Mouse (Mus musculus) kidney, embryonic 16.5 days (tissue): ENCODE data around the gene Adgrl3. TPM values are rescaled to one million over a fixed set of nuclear protein-coding genes. Genes with fewer than 3 reads are reported as not detected.

ENCODE experiments used
- ATAC-seq: fragments of 200-750 bp; cut with Nextera tagmentation; 2 replicates; pipeline ENCODE4 v1.8.0; 2017; ENCODE audit warnings: moderate TSS enrichment; ENCODE audit not compliant: low FRiP score, low TSS enrichment
- H3K27ac ChIP-seq: fragments of 300-500 bp; sonication (generic); 2 replicates; pipeline ENCODE4 v1.5.1; 2014; ENCODE audit warnings: low read length
- H3K27me3 ChIP-seq: fragments of 300-500 bp; sonication (generic); 2 replicates; pipeline ENCODE4 v1.6.1; 2014; ENCODE audit warnings: low read length, control low read depth, mixed read lengths; ENCODE audit not compliant: insufficient read depth
- H3K36me3 ChIP-seq: fragments of 300-500 bp; sonication (generic); 2 replicates; pipeline ENCODE4 v1.6.1; 2014; ENCODE audit warnings: low read length, control low read depth, mixed read lengths; ENCODE audit not compliant: insufficient read depth
- H3K4me1 ChIP-seq: fragments of 300-500 bp; sonication (generic); 2 replicates; pipeline ENCODE4 v1.6.1; 2014; ENCODE audit warnings: low read length, control low read depth, mixed read lengths; ENCODE audit not compliant: insufficient read depth
- H3K4me2 ChIP-seq: fragments of 300-500 bp; sonication (generic); replicated peaks from 2 replicates; pipeline ENCODE4 v1.6.1; 2014; ENCODE audit warnings: low read depth, low read length
- H3K4me3 ChIP-seq: fragments of 300-500 bp; sonication (generic); 2 replicates; pipeline ENCODE4 v1.5.1; 2014; ENCODE audit warnings: mild to moderate bottlenecking, low read length
- H3K9ac ChIP-seq: fragments of 300-500 bp; sonication (generic); replicated peaks from 2 replicates; pipeline ENCODE4 v1.6.1; 2014; ENCODE audit warnings: low read length
- H3K9me3 ChIP-seq: fragments of 300-500 bp; sonication (generic); 2 replicates; pipeline ENCODE4 v1.6.1; 2016; ENCODE audit warnings: low read length, control low read depth
- WGBS: fragments of 180-500 bp; shearing (Covaris S2); extraction: QIAGEN DNeasy Blood & Tissue Kit; methylation state at CpG from one replicate; pipeline ENCODE4 v1.1.7; 2014; 5-methylcytosine and 5-hydroxymethylcytosine counted together
- polyA plus RNA-seq: library from polyadenylated mRNA; unstranded; fragments of >200 nt; fragmentation: Nextera tagmentation; extraction: Ambion mirVana; gene quantifications from 2 replicates; pipeline ENCODE4 v1.2.1, GENCODE M21; 2015

Gene Adgrl3
- polyA plus RNA-seq, 1 experiment from 2014 or later = 12.7 TPM

DNA sequence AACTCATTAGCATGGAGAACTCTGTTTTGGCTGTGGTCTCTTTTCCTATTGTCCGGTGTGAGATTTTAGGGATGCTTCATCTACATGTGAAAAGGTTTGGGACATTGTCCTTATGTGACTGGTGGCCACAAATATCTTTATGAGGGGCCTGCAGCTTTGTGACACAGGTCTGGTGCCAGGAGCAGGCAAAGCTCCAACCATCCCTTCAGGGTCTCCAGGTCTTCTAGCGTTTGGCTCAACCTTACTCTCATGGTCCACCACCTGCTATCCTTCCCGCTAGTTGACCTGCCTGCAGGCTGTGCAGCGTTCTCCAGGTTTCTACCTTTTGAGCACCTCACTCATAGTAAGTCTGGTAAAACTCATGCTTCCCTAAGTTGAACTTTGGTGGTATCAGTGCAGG, 77.2 kb downstream of the Adgrl3 start:
- ATAC-seq = no peak
- 98% methylated on average over 4 of the region's 4 CpGs for WGBS
- no peaks in the 10 kb centered on the region for H3K36me3 ChIP-seq

DNA sequence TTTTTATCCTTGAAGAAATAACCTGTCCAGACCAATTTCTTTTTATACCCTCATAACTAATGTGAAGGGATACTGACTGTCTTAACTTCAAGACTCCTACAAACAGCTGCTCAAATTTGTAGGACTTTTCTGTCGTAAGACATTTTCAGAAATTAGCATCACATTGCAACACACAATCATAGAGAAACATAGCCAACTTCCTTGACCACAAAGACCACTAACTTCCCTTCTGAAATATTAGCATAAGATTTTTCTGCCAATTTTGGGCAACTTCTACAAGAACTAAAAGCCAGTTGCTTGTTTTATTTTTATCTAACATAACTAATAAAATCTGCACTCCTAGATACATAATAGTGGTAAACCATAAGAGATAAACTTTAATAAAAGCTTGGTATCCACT, 87.5 kb downstream of the Adgrl3 start:
- Histone ChIP-seq H3K36me3 (no peaks in the 10 kb centered on the region), H3K4me2 (no peak overlapping the region), H3K27me3 (no peaks in the 10 kb centered on the region), H3K9ac (no peak overlapping the region), H3K4me1 (no peaks in the 10 kb centered on the region), H3K4me3 (no peak overlapping the region), H3K9me3 (no peaks in the 10 kb centered on the region), H3K27ac (no peak overlapping the region)
- no peak for ATAC-seq
- 85% methylated on average over 1 of the region's 1 CpGs for WGBS

More for the DNA sequence above, 77.2 kb downstream of the Adgrl3 start:
- H3K4me2 ChIP-seq = no peak overlapping the region
- no peaks in the 10 kb centered on the region for H3K4me1 ChIP-seq
- H3K27me3 ChIP-seq = no peaks in the 10 kb centered on the region
- no peak overlapping the region for H3K27ac ChIP-seq
- no peak overlapping the region for H3K4me3 ChIP-seq
- no peaks in the 10 kb centered on the region for H3K9me3 ChIP-seq
- no peak overlapping the region for H3K9ac ChIP-seq

DNA sequence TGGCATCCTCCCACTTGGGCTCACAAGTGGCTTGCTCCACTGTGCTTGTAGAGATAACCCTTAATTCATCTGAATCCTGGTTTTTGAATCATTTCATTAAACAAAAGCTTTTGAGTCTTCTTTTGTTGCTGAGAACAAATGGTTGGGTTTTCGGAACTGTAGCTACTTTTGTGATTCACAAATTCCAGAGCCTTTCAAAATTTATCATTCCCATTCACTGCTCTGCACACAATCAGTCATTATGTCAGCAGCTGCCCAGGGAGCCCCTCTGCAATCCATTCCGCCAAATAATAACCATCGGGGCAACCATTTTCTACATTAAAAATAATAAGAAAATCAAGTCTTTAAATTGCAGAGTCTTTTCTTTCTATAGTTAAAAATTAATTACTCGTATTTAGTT, 104.5 kb downstream of the Adgrl3 start:
- H3K9me3 ChIP-seq = no peaks in the 10 kb centered on the region
- no peak overlapping the region for H3K27ac ChIP-seq
- no peak overlapping the region for H3K4me2 ChIP-seq
- H3K36me3 ChIP-seq = no peaks in the 10 kb centered on the region
- WGBS = 73% methylated on average over 4 of the region's 4 CpGs
- no peaks in the 10 kb centered on the region for H3K4me1 ChIP-seq
- no peak overlapping the region for H3K4me3 ChIP-seq
- H3K9ac ChIP-seq = no peak overlapping the region
- H3K27me3 ChIP-seq = no peaks in the 10 kb centered on the region
- no peak for ATAC-seq

DNA sequence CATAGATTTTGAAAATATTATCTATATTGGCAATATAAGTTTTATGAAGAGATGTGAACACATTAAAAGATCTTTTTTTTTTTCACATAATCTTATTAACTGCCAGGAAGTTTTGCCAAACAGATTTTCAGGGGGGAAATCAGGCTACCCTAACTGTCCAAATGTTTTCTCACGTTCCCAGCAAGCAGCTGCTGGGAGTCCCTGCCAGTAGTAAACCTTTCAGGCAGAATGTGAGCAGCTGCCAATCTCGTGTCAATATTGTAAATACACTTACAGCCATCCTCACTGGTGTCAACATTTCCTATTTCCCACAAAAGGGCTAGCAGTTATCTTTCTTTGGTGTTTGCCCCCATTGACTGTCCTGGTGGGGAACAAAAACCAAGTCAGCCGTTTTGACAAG, 107.7 kb downstream of the Adgrl3 start:
- Histone ChIP-seq H3K4me2 (no peak overlapping the region), H3K4me1 (no peaks in the 10 kb centered on the region), H3K36me3 (no peaks in the 10 kb centered on the region), H3K27ac (no peak overlapping the region), H3K9me3 (no peaks in the 10 kb centered on the region), H3K9ac (no peak overlapping the region), H3K4me3 (no peak overlapping the region), H3K27me3 (no peaks in the 10 kb centered on the region)
- 67% methylated on average over 3 of the region's 3 CpGs for WGBS
- no peak for ATAC-seq

DNA sequence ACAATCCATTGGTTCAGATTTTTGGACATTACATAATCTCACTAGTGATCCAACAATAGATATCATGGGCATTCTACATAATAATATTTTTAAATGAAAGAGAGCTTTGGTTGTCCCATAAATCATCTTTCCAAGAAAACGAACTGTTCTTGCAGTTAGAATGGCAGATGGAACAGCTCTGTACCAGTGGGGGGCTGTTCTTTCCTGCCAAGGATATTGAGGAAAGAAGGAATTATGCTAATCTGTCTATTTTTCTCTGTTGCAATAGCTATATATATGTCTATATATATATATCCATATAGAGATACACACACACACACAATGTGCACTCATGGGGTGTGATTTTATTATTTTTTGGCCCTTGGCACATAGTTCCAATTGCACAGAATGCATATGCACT, 116.5 kb downstream of the Adgrl3 start:
- ATAC-seq = no peak
- Histone ChIP-seq H3K27me3 (no peaks in the 10 kb centered on the region), H3K36me3 (no peaks in the 10 kb centered on the region), H3K27ac (no peak overlapping the region), H3K9ac (no peak overlapping the region), H3K4me1 (no peaks in the 10 kb centered on the region), H3K4me3 (no peak overlapping the region), H3K4me2 (no peak overlapping the region), H3K9me3 (no peaks in the 10 kb centered on the region)
- 66% methylated on average over 1 of the region's 1 CpGs for whole genome bisulfite sequencing

DNA sequence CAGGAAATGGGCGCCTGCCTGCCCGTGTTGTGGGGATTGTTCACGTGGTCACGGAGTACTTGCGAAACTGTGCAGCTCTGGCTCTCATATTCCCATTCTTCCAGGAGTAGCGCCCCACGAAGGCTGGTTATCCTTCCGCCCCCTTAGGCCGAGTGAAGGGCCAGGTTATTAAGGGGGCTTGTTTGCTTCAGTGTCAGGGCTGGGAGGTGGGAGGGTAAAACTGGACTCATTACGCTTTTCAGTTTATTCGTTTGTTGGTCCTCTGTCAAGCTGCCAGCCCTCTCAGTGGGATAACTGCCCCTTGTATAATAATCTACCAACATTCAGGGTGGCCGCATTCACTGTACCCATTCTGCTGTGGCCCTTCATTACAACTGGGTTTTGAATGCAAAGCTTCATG, 135.9 kb downstream of the Adgrl3 start:
- Histone ChIP-seq H3K36me3 (no peaks in the 10 kb centered on the region), H3K4me1 (no peaks in the 10 kb centered on the region), H3K4me2 (no peak overlapping the region), H3K4me3 (no peak overlapping the region), H3K27ac (no peak overlapping the region), H3K9me3 (no peaks in the 10 kb centered on the region), H3K27me3 (no peaks in the 10 kb centered on the region), H3K9ac (no peak overlapping the region)
- no peak for ATAC-seq
- WGBS = 77% methylated on average over 12 of the region's 12 CpGs

DNA sequence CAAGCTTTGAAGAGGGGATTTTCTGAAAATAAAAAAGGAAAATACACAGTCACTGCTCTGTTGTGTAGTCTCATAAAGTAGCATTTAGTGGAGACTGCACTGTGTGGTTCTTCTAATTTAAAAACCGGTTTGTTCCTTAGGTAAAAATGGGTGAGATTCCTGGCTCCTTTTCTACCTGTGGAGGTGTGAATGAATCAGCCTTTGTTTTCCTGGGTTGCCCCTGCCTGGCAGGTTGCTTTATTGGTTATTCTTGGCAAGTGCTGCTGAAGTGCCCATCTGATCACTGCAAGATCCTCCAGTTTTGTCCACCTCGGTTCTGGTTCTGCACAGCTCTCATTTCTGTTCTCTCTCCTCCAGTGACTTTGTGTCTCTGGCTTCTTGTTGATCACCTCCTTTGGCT, 136.3 kb downstream of the Adgrl3 start:
- H3K9me3 ChIP-seq = no peaks in the 10 kb centered on the region
- H3K27ac ChIP-seq = no peak overlapping the region
- H3K36me3 ChIP-seq = no peaks in the 10 kb centered on the region
- H3K4me3 ChIP-seq = no peak overlapping the region
- H3K27me3 ChIP-seq = no peaks in the 10 kb centered on the region
- no peak for ATAC-seq
- WGBS = 46% methylated on average over 2 of the region's 2 CpGs
- H3K9ac ChIP-seq = no peak overlapping the region
- no peaks in the 10 kb centered on the region for H3K4me1 ChIP-seq
- no peak overlapping the region for H3K4me2 ChIP-seq

DNA sequence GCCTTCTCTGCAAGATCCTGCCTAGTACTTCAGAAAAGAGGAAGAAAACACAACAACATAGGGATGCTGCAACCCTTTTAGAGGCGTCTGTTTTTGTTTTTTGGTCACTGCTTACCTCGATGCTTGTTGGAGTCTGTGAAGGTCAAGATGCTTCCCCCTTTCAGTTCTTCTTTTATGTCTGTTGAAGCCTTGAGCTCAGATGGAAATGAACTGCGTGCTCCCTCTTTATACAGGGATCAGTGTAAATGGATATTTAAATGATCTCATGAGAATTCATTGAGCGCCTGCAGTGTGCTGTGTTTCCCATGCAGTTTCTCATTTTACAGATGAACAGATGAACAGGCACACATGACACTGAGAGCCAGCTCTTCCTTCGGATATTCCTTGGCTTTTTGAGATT, 136.9 kb downstream of the Adgrl3 start:
- no peak overlapping the region for H3K4me3 ChIP-seq
- WGBS = 73% methylated on average over 5 of the region's 5 CpGs
- no peak overlapping the region for H3K4me2 ChIP-seq
- H3K9me3 ChIP-seq = no peaks in the 10 kb centered on the region
- ATAC-seq = no peak
- H3K27ac ChIP-seq = no peak overlapping the region
- no peaks in the 10 kb centered on the region for H3K4me1 ChIP-seq
- no peak overlapping the region for H3K9ac ChIP-seq
- H3K36me3 ChIP-seq = no peaks in the 10 kb centered on the region
- H3K27me3 ChIP-seq = no peaks in the 10 kb centered on the region

DNA sequence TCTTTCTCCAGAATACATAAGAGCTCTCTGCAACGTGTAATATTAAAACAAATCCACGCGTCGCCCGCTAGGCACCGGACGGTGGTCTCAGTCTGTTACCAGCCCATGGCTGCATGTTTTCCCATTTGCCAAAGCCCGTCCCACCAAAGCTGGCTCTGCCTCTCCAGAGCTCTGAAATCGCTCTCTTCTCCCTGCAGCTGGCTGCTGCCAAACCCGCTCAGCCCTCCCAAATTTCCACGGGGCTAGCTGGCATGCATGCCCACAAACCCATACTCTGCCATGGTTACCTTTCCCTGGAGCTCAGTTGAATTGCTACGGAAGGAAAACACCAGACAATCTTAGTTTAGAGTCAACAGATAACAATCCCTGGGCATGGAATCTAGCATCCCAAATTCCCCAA, 139.1 kb downstream of the Adgrl3 start:
- Histone ChIP-seq H3K9me3 (no peaks in the 10 kb centered on the region), H3K9ac (no peak overlapping the region), H3K27me3 (no peaks in the 10 kb centered on the region), H3K27ac (no peak overlapping the region), H3K4me2 (no peak overlapping the region), H3K4me3 (no peak overlapping the region), H3K36me3 (no peaks in the 10 kb centered on the region), H3K4me1 (no peaks in the 10 kb centered on the region)
- no peak for ATAC-seq
- 91% methylated on average over 12 of the region's 12 CpGs for WGBS

DNA sequence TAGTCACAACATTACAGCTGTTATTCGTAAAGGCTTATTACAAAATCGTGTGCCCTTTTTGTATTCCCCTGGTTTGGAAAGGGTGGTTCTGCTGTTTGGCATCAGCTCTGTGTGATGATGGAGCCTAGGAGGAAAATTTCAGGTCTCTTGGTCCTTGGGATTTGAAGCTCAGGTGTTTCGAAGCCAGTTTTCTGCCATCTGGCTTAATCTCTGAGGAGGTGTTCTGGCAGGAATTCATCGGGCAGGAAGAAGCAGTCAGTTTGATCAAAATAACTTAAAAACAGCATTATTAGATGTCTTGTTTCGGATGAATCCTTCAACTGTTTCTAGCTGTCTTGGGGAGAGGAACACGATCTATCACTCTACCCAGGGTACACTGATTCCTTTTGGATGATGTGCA, 140.5 kb downstream of the Adgrl3 start:
- H3K36me3 ChIP-seq = no peaks in the 10 kb centered on the region

More for the DNA sequence above, 140.5 kb downstream of the Adgrl3 start:
- H3K4me2 ChIP-seq = no peak overlapping the region
- no peak overlapping the region for H3K27ac ChIP-seq
- no peak overlapping the region for H3K9ac ChIP-seq
- H3K27me3 ChIP-seq = no peaks in the 10 kb centered on the region
- WGBS = 92% methylated on average over 6 of the region's 6 CpGs
- no peak for ATAC-seq
- no peaks in the 10 kb centered on the region for H3K9me3 ChIP-seq
- H3K4me1 ChIP-seq = no peaks in the 10 kb centered on the region
- H3K4me3 ChIP-seq = no peak overlapping the region
